Mouse (Mus musculus): ENCODE results near the gene Calhm6. TPM values are rescaled to one million over a fixed set of nuclear protein-coding genes. Genes with fewer than 3 reads are reported as not detected.

Calhm6 gene
- polyA plus RNA-seq, 1 experiment from 2014 or later, result 3.9 TPM

DNA sequence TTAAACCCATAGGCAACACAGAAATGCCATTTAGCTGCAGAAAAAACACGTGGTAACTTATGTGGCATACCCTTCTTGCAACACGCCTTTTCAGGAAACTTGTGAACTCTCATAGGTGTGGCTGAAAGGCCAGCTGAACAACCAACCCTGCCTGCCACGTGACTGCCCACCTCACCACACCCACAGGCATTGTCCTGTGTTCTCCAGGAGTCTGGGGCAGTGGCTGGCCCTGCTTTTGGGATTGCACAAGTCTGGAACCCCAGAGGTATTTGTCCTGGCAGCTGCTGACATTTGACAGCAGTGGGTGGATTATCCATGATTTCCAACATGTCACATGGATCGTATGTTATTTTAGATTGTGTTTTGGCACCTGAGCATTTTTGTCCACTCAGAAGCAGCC, 12.0 kb upstream of the Calhm6 start:
- DNase-seq, result no peak
- no peaks in the 10 kb centered on the region for H3K36me3 ChIP-seq (replicated peaks; ENCODE audit: insufficient read depth, low read length)
- WGBS (ENCODE audit: insufficient replicate concordance), result 54% methylated on average over 4 of the region's 4 CpGs
- H3K9me3 ChIP-seq (ENCODE audit: low read length), result no peaks in the 10 kb centered on the region
- H3K4me2 ChIP-seq (ENCODE audit: low read depth, low read length), result no peak overlapping the region
- ATAC-seq, result no peak
- H3K27me3 ChIP-seq (ENCODE audit: insufficient read depth, low read length), result no peaks in the 10 kb centered on the region
- no peak overlapping the region for H3K27ac ChIP-seq (ENCODE audit: low read depth)
- no peak overlapping the region for H3K9ac ChIP-seq (replicated peaks)
- TF ChIP-seq EP300 (IDR thresholded peaks at IDR 0.05; ENCODE audit: low read depth) (no peak), CTCF (IDR thresholded peaks at IDR 0.05; ENCODE audit: low read depth) (no peak)
- H3K4me1 ChIP-seq (ENCODE audit: insufficient read depth), result no peaks in the 10 kb centered on the region
- H3K4me3 ChIP-seq (ENCODE audit: low read depth, low read length), result no peak overlapping the region

DNA sequence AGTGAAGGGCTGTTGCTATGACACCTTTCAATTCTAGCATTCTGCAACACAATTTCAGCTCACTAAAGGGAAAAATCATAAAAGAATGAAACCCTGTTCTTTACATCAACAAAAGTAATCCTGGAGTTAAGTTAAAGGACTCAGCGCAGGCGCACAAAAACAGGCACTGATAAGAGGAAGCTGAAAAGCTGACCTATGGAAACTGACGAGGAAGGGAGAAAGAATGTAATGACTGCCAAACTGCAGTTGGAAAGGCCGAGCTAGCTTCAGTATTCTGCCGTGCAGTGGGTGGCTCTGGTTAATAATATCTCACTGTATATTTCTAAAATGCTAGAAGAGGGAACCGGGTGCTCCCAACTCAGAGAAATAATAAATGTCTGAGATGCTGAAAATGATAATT, 10.2 kb upstream of the Calhm6 start:
- ATAC-seq, result no peak
- 44% methylated on average over 6 of the region's 6 CpGs for WGBS (ENCODE audit: insufficient replicate concordance)
- Histone ChIP-seq H3K36me3 (replicated peaks; ENCODE audit: insufficient read depth, low read length) (no peaks in the 10 kb centered on the region), H3K27me3 (ENCODE audit: insufficient read depth, low read length) (no peaks in the 10 kb centered on the region), H3K4me3 (ENCODE audit: low read depth, low read length) (no peak overlapping the region), H3K27ac (ENCODE audit: low read depth) (no peak overlapping the region), H3K4me1 (ENCODE audit: insufficient read depth) (no peaks in the 10 kb centered on the region), H3K9ac (replicated peaks) (no peak overlapping the region), H3K4me2 (ENCODE audit: low read depth, low read length) (no peak overlapping the region), H3K9me3 (ENCODE audit: low read length) (no peaks in the 10 kb centered on the region)
- DNase-seq, result no peak
- no peak for TF ChIP-seq EP300 (IDR thresholded peaks at IDR 0.05; ENCODE audit: low read depth)
- TF ChIP-seq CTCF (IDR thresholded peaks at IDR 0.05; ENCODE audit: low read depth), result no peak

DNA sequence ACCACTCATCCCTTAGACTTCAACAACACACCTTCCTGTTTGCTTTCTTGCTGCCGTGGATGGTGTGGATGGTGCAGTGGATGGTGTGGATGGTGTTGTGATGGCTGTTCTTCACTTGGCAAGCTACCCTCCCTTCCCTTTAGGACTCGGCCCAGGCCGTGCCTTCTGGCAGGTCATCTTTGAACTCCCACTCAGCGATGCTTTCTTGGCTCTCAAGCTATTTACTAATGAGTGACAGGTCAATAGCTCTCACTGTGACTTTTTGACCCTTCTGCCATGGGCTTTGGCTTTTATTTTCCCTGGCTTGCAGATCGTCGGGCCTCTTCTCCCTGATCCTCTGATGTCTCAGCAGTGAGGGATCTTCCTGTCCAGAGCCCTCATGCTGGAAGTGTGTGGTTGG, 8.6 kb upstream of the Calhm6 start:
- Histone ChIP-seq H3K4me1 (ENCODE audit: insufficient read depth) (0 out of 2 replicates have a peak, but pooled peaks cover 3% of the 10 kb centered on the region), H3K27ac (ENCODE audit: low read depth) (no peak overlapping the region), H3K4me3 (ENCODE audit: low read depth, low read length) (no peak overlapping the region), H3K36me3 (replicated peaks; ENCODE audit: insufficient read depth, low read length) (no peaks in the 10 kb centered on the region), H3K4me2 (ENCODE audit: low read depth, low read length) (no peak overlapping the region), H3K9me3 (ENCODE audit: low read length) (no peaks in the 10 kb centered on the region), H3K27me3 (ENCODE audit: insufficient read depth, low read length) (no peaks in the 10 kb centered on the region), H3K9ac (replicated peaks) (no peak overlapping the region)
- DNase-seq (no peak), ATAC-seq (no peak)
- 49% methylated on average over 6 of the region's 6 CpGs for WGBS (ENCODE audit: insufficient replicate concordance)
- no peak for TF ChIP-seq CTCF (IDR thresholded peaks at IDR 0.05; ENCODE audit: low read depth)
- TF ChIP-seq EP300 (IDR thresholded peaks at IDR 0.05; ENCODE audit: low read depth), result no peak

DNA sequence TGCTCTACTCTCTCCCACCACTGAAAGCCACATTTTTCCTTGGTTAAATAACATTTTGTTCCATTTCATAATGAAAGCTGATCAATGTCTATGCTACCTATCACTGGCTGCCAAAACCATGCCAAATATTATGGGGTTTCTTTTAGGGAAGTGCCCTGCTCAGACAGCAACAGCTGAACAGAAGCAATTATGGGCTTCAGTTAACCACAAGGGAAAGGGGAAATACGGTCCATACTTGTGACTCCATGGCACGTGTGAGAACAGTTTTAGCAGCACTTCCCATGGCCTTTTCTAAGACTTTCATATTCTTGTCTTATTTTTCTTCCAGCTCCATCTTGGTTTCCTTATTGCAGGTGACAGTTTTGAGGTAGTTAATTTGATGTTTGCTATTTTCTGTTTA, 3.6 kb upstream of the Calhm6 start:
- Histone ChIP-seq H3K9me3 (ENCODE audit: low read length) (no peaks in the 10 kb centered on the region), H3K27me3 (ENCODE audit: insufficient read depth, low read length) (no peaks in the 10 kb centered on the region), H3K27ac (ENCODE audit: low read depth) (no peak overlapping the region), H3K4me3 (ENCODE audit: low read depth, low read length) (no peak overlapping the region), H3K4me2 (ENCODE audit: low read depth, low read length) (no peak overlapping the region), H3K4me1 (ENCODE audit: insufficient read depth) (peaks cover 6% of the 10 kb centered on the region; the same call in 1 of the 2 replicates), H3K36me3 (replicated peaks; ENCODE audit: insufficient read depth, low read length) (no peaks in the 10 kb centered on the region), H3K9ac (replicated peaks) (no peak overlapping the region)
- DNase-seq (no peak), ATAC-seq (peak; percentile 27; the same call in 1 of the 2 replicates)
- WGBS (ENCODE audit: insufficient replicate concordance), result 28% methylated on average over 2 of the region's 2 CpGs
- TF ChIP-seq CTCF (IDR thresholded peaks at IDR 0.05; ENCODE audit: low read depth) (no peak), EP300 (IDR thresholded peaks at IDR 0.05; ENCODE audit: low read depth) (no peak)

DNA sequence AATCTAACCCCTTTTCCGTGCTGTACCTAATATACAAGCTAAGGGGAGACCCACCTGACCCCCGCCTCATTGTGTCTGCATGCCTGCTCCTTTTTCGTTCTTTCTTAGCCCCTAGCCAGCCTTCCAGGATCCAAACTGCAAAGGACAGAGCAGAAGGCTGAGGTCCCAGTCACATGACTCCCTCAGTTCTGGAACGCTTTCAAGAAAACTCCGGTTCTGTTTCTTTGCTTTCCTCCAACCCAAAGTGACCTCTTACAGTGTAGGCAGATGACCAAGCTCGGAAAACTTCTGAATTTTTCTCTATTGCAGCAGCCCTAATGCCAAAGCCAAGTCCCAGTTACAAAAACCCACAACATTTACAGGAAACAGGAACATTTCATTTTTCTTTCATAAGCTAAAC, 607 bp upstream of the Calhm6 start:
- H3K4me3 ChIP-seq (ENCODE audit: low read depth, low read length), result no peak overlapping the region

DNA sequence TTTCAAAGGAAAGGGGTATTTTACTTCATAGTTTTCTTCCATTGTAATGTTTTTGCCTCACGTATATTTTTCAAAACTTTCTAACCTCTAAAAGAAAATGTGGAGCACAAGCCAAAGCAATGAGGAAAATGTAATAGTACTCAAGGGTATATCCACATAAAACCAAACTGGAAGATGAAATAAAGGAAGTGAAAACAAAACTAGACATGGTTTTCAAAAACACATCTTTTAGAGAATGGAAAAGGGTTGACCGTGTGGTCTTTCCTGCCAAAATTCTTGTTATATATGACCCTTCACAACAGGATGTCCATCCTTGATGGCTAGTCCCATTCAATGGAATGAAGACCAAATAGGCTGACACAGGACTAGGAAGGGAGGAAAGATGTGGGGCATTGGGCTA, 9.4 kb downstream of the Calhm6 start:
- no peak overlapping the region for H3K27ac ChIP-seq (ENCODE audit: low read depth)
- DNase-seq (no peak), ATAC-seq (no peak)
- H3K4me1 ChIP-seq (ENCODE audit: insufficient read depth), result no peaks in the 10 kb centered on the region
- no peak overlapping the region for H3K4me2 ChIP-seq (ENCODE audit: low read depth, low read length)
- 77% methylated on average over 2 of the region's 2 CpGs for WGBS (ENCODE audit: insufficient replicate concordance)
- no peaks in the 10 kb centered on the region for H3K27me3 ChIP-seq (ENCODE audit: insufficient read depth, low read length)
- H3K36me3 ChIP-seq (replicated peaks; ENCODE audit: insufficient read depth, low read length), result no peaks in the 10 kb centered on the region
- H3K9me3 ChIP-seq (ENCODE audit: low read length), result no peaks in the 10 kb centered on the region
- H3K4me3 ChIP-seq (ENCODE audit: low read depth, low read length), result no peak overlapping the region
- no peak for TF ChIP-seq CTCF (IDR thresholded peaks at IDR 0.05; ENCODE audit: low read depth)
- no peak for TF ChIP-seq EP300 (IDR thresholded peaks at IDR 0.05; ENCODE audit: low read depth)
- no peak overlapping the region for H3K9ac ChIP-seq (replicated peaks)

More for the DNA sequence above, 607 bp upstream of the Calhm6 start:
- H3K9ac ChIP-seq (replicated peaks), result no peak overlapping the region
- no peaks in the 10 kb centered on the region for H3K9me3 ChIP-seq (ENCODE audit: low read length)
- DNase-seq (no peak), ATAC-seq (0 out of 2 replicates have a peak, but pooled peaks have one; percentile 7)
- no peaks in the 10 kb centered on the region for H3K36me3 ChIP-seq (replicated peaks; ENCODE audit: insufficient read depth, low read length)
- TF ChIP-seq CTCF (IDR thresholded peaks at IDR 0.05; ENCODE audit: low read depth), result no peak
- no peak for TF ChIP-seq EP300 (IDR thresholded peaks at IDR 0.05; ENCODE audit: low read depth)
- peak overlapping the region; percentile 17 for H3K27ac ChIP-seq (ENCODE audit: low read depth)
- 56% methylated on average over 6 of the region's 6 CpGs for WGBS (ENCODE audit: insufficient replicate concordance)
- H3K4me1 ChIP-seq (ENCODE audit: insufficient read depth), result peaks cover 6% of the 10 kb centered on the region; the same call in 1 of the 2 replicates
- H3K27me3 ChIP-seq (ENCODE audit: insufficient read depth, low read length), result no peaks in the 10 kb centered on the region
- peak overlapping the region; percentile 70; the same call in 1 of the 2 replicates for H3K4me2 ChIP-seq (ENCODE audit: low read depth, low read length)

DNA sequence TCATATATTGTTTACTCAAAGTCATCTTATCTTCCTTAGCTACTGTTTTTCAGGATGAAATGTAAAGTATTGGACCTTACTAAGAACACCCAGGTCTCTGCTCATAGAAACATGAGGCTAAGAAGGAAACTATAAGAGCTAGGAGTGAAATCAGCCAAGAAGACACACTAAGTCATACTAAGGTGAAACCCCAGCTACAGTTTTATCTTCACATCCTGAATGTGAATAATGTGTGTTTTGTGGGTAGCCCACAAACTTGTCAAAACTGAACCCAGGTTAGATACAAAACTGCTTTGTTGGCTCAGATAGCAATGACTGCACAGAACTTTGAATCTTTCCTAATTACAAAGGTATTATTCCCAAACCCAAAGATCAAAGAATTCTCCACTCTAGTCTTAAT, 10.0 kb downstream of the Calhm6 start:
- Histone ChIP-seq H3K9ac (replicated peaks) (no peak overlapping the region), H3K4me2 (ENCODE audit: low read depth, low read length) (no peak overlapping the region), H3K27ac (ENCODE audit: low read depth) (no peak overlapping the region), H3K4me3 (ENCODE audit: low read depth, low read length) (no peak overlapping the region), H3K4me1 (ENCODE audit: insufficient read depth) (no peaks in the 10 kb centered on the region), H3K36me3 (replicated peaks; ENCODE audit: insufficient read depth, low read length) (no peaks in the 10 kb centered on the region), H3K27me3 (ENCODE audit: insufficient read depth, low read length) (no peaks in the 10 kb centered on the region), H3K9me3 (ENCODE audit: low read length) (no peaks in the 10 kb centered on the region)
- DNase-seq (no peak), ATAC-seq (no peak)
- TF ChIP-seq EP300 (IDR thresholded peaks at IDR 0.05; ENCODE audit: low read depth), result no peak
- TF ChIP-seq CTCF (IDR thresholded peaks at IDR 0.05; ENCODE audit: low read depth), result no peak

All from liver, postnatal 0 days (tissue).